Mouse (Mus musculus) left cerebral cortex, postnatal 25 days (tissue): ENCODE data around the gene Gm28710. TPM values are rescaled to one million over a fixed set of nuclear protein-coding genes. Genes with fewer than 3 reads are reported as not detected.

Experiments
- DNase-seq, 2 experiments: peaks; one replicate each; pipeline ENCODE4 v3.0.0; 2022; ENCODE audit warnings: low spot score in 2 of 2, mixed read lengths in 1 of 2
- intact Hi-C: fragments of 180-260 bp; cut with DNase I; formaldehyde crosslinking; loops from one replicate; pipeline ENCODE4 v1.15.1; 2025
- total RNA-seq, 2 experiments: library from RNA; stranded (reverse); gene quantifications; 2 replicates each; pipeline ENCODE4 v1.2.3; 2021

Gene Gm28710
- not detected for total RNA-seq

GRCm38 (mm10) chr5:16791243-16791860, at the start of gene Gm28710:
Gene Gm28710, plus strand, starts transcription at chr5:16791810.
- DNase-seq: no peak
- intact Hi-C loops: no loop called here

DNA sequence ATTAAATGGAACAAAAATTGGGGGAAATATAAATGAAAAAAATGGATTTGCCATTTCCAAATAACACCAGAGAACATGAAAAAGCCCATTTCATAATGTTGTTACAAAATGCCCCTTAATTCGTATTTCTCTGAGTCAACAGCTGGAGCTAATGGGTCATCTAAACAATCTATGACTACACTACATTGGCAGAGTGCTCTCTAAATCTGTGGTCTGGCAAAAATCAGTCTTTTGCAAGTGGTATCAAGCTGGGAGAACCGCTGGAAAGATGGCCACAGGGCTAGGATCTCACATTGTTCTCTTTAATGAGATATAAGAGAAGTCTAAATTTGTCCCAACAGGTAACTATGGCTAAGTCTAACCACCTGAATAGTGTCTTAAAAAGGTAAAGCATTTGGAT, 14.4 kb upstream of the Gm28710 start:
- DNase-seq: no peak
- intact Hi-C loops: no loop called here

DNA sequence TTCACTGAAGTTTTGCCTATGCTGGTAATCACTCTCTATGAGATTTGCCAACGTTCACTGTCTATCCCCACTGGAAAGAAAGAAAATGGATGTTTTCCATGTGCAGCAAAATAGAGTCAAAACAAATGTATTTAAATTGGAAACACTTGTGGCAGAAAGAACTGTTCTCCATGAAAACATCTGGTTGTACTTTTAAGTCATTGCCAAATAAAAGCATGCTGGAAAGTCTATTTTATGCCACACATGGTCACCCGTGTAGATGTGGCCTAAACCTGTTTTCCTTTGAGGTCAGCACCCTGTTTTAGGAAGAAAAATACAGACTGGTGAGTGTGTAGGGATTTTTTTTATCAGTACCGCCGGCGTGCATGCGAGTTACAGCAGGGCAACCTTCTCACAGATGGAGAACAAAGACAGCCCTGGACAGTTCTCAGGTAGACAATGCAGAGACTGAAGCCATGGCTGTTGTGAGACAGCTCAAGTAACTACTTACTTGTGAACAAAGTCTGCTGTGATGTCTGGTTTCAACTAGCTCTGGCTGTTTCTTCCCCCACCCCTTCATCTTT, 12.9 kb upstream of the Gm28710 start:
- intact Hi-C loops: no loop called here
- DNase-seq: no peak

- DNase-seq: no peak
- intact Hi-C loops: no loop called here
These were observed 6.0 kb upstream of the Gm28710 start for GRCm38 (mm10) chr5:16785627-16786026.

DNA sequence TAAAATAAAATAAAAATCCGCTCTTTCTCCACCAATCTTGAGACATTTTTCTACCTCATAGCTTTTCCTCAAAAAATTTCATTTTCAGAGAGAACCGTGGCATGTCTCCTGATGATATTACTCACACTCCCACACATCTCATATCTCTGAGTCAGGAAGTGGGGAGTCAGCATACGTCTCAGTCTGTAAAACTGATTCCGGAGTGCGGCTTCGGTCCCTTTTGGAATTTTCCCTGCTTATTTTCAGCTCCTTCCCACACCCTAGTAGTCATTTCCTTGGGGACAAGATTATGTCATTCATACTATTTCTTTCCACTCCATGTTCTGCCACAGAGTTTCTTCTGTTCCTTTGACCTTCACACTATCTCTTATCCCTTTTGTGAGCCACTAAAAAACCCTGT, 3.4 kb downstream of the Gm28710 start:
- peak; percentile 8 to 82 for DNase-seq
- intact Hi-C loops: no loop called here

DNA sequence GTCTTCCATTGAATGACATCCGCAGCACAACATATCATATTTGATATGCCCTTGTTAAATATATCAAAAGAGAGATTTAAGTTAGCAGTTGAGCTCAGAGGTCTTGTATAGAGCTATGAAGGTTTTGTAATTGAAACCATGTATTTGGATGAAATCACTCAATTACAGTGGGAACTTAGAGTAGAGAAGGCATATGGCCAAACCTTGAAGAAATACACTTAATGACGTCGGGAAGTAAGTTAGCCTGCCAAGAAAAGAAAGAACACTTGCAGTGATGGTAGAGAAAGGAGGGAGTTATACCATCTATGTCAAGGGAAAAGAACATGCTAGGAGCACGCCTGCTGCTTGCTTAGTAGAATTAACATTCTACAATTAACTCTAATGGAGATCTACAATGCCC, 11.1 kb downstream of the Gm28710 start:
- intact Hi-C loops: no loop called here
- DNase-seq: no peak

GRCm38 (mm10) chr5:16838991-16839390, 47.4 kb downstream of the Gm28710 start:
- DNase-seq: no peak
- intact Hi-C loops: no loop called here

- DNase-seq: peak; percentile 66 to 69
- intact Hi-C loops: loop anchor here (1.0 to 10.0 kb wide), 3 partner anchors 315 to 1035 kb away; partner anchors contain the start of gene Hgf
These were observed 77.8 kb downstream of the Gm28710 start for GRCm38 (mm10) chr5:16869309-16869915.

- DNase-seq: no peak
- intact Hi-C loops: no loop called here
These were observed 102.6 kb downstream of the Gm28710 start for GRCm38 (mm10) chr5:16894161-16894560.

DNA sequence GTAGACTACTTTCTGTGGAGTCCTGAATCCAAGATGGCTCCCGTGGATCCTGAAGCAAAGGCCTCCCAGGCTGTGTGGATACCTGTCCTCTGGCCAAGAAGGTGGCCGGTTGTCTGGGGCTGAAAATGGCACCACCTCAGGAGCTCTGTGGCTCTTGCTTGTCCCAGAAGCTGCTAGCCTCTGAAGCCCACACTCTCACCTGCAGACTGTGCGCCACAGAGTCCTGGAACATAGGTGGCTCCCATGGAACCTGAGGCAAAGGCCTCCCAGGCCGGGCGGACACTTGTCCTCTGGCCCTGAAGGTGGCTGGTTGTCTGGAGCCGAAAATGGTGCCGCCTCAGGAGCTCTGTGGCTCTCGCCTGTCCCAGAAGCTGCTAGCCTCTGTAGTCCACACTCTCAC, 128.2 kb downstream of the Gm28710 start:
- no peak for DNase-seq
- intact Hi-C loops: no loop called here

GRCm38 (mm10) chr5:16922473-16922872, 130.9 kb downstream of the Gm28710 start:
- intact Hi-C loops: no loop called here
- peak in 1 of 2 experiments; percentile 52 for DNase-seq

Other genes with a start within 250 kb of the Gm28710 start
- gene Hgf, start 238.3 kb upstream of the Gm28710 start, total RNA-seq: 1 to 10 TPM; 7.9 to 8.1 TPM